Mouse (Mus musculus) induced T-regulatory cell, adult 2 months (primary cell): ENCODE results near the gene Tcf3.

Experiments
- DNase-seq: peaks from one replicate; pipeline ENCODE4 v3.0.0-alpha.2; 2012; ENCODE audit warnings: low read depth

The Tcf3 gene

DNA sequence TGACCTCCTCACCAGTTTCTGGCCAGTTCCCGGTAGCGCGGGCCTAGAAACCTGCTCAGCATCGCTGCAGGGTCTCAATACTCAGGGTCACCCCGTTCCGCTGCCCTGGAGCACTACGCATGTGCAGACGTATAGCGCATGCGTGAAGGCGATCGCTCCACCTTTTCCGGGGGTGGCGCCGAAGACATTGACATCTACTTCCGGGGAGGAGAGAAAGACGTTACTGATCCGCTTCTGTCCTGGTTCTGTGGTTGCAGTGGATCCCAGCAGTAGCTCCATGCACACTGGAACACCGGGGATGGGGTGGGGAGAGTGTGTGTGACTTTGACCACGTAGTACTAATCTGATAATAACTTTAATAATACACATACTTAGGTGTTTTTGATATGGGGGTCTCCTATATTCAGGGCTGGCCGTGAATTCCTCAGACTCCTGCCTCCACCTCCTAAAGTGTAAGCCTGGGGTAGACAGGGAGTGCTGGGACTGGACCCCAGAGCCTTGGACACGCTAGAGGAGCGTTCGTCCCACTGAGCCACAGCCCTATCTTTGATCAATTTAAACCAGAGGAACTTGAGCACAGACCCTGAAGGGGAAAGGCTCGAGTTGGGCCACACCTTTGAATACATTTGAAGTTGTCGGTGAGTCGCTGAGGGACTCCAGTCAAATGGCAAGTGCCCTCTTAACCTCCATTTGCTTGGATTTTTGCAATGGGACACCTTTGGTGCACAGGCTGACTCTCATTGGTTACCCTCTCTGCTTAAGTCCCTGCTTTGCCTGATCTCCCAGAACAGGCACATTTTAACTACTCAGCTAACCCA, 26.6 kb downstream of the Tcf3 start, which contains the start of gene Uqcr11:
Gene Uqcr11, minus strand, starts transcription at position 147 of the 818 bp plus-strand sequence.
- DNase-seq: peak; percentile 96

GRCm38 (mm10) chr10:80405481-80406173, 27.8 kb downstream of the Tcf3 start:
- peak; percentile 64 for DNase-seq

DNA sequence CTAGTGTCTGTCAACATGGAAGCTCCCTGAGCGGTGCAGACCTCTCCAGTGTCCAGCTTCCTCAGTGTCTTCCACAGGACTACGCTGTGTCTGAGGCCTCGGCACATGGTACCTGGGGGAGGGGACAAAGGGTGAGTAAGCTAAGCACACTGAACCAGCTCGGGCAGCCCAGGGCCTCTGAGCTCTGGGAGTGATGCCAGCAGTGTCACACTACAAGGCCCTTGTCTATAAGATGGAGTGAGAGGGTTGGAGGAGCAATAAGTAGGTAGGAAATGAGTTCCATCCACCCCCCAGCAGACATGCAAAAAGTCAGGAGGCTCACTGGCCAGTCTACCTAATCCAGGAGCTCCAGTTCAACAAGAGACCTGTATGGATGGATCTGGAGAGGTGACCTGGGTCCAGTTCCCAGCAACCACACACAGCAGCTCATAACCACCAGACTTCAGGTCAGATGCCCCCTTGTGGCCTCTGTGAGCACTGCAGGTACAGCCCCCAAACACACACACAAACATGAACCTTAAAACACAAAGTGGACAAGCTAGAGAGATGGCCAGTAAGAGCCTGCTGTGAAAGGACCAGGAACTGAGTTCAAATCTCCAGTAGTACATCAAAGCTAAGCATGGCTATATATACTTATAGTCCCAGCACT, 30.3 kb downstream of the Tcf3 start:
- peak; percentile 73 for DNase-seq

GRCm38 (mm10) chr10:80400704-80401161, 32.7 kb downstream of the Tcf3 start:
- no peak for DNase-seq

- DNase-seq: no peak
Observed at GRCm38 (mm10) chr10:80399973-80400703, 33.3 kb downstream of the Tcf3 start.

DNA sequence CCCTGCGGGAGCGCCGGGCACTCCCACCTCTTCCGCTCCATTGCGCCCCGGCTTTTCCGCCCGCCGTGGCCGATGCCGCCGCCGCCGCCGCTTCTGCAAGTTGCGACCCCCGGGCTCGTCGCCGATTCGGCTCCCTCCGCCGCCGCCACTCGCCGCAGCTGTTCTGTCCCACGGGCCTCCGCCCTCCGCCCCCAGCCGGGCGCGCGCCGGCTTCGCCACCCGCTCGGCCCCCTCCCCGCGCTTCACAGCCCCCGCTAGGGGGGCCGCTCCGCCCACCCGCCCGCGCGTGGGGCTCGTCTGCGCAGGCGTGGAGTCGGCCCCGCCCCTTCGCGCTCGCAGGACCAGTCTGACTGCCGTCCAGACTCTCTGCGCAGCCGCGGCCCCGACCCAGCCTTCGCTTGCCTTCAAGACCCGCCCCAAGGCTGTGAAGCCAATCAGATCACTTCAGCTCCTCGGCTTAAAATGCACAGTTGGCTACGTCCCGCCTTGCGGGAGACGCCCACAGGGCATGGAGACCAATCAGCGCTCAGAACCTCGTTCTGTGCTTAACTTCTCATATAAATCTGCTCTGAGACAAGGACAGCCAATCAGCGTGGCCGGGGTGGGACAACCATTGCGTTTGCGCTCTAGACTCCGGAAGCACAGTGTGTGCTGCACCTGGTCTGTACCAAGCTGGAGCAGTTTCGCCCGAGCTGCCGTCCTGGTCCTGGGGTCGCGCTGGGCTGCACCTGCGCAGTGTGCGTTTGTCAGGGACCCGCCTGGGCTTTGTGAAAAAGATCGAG, 34.1 kb downstream of the Tcf3 start, which contains the start of gene Mbd3:
Gene Mbd3, minus strand, starts transcription at position 360 of the 782 bp plus-strand sequence.
- DNase-seq: peak; percentile 99

GRCm38 (mm10) chr10:80398719-80399190, 34.7 kb downstream of the Tcf3 start:
- peak; percentile 98 for DNase-seq

- DNase-seq: no peak
Observed at GRCm38 (mm10) chr10:80398174-80398535, 35.3 kb downstream of the Tcf3 start.

- peak; percentile 54 for DNase-seq
Observed at GRCm38 (mm10) chr10:80397524-80398173, 35.8 kb downstream of the Tcf3 start.

GRCm38 (mm10) chr10:80396822-80397523, 36.5 kb downstream of the Tcf3 start:
- DNase-seq: no peak

DNA sequence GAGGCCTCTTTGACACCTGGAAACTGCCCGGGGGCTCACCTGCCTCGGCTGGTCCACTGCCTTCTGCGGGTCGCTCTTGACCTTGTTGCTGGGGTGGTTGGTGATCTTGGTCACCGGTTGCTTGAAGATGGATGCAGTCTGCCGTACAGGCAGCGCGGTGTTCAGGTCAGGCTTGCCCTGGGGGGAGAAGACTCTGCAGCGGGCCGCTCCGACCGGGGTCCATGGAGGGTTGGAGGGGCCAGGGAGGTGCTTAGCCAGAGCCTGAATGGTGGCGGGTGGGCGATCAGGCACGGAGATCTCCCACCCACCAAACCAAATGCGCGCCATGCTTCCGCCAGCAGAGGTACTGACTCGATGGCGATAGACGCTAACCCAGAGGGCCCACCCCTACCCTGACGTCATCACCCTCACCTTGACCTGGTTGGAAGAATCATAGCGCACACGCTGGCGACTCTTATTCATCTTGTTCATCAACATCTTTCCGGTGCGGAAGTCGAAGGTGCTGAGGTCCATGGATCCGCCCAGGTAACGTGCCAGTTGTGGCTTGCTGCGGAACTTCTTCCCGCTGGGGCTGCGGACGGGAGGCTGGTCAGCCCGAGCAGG, 38.3 kb downstream of the Tcf3 start:
- no peak for DNase-seq

GRCm38 (mm10) chr10:80392687-80393086, 40.8 kb downstream of the Tcf3 start:
- no peak for DNase-seq

GRCm38 (mm10) chr10:80390697-80391096, 42.8 kb downstream of the Tcf3 start:
- no peak for DNase-seq

GRCm38 (mm10) chr10:80389185-80389708, 44.2 kb downstream of the Tcf3 start:
- no peak for DNase-seq

GRCm38 (mm10) chr10:80388731-80389130, 44.7 kb downstream of the Tcf3 start:
- DNase-seq: no peak

DNA sequence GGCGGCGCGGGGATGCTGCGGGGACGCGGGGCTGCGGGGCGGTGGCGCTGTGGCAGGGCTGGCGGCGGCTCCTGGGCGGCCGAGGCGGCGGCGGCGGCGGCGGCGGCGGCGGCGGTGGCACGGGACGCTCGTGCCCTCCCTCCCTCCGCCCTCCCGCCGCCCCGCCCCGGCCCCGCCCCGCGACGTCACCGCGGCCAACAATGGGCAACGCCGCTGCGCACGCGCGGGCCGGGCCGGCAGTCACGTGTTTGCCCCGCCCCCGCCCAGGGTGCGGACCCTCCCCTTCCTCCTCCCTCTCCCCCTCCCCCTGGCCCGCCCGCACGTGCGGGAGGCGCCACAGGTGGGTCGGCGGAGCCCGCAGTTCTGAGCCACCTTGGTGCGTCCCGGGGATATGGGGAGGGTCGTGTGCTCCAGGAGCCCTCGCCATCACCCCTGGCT, 45.9 kb downstream of the Tcf3 start, which contains the start of gene Mex3d:
Gene Mex3d, minus strand, starts transcription at position 138 of the 438 bp plus-strand sequence.
- peak; percentile 93 for DNase-seq

- DNase-seq: no peak
Observed at GRCm38 (mm10) chr10:80386735-80387471, 46.5 kb downstream of the Tcf3 start.
